Mouse (Mus musculus) liver, postnatal 0 days (tissue): ENCODE results near the gene Ccdc85c.

Source experiments
- CTCF ChIP-seq: sonication (generic); IDR thresholded peaks from 2 replicates; pipeline ENCODE4 v1.5.1; 2016; ENCODE audit warnings: antibody characterized with exemption, low read depth
- EP300 ChIP-seq: IDR thresholded peaks from 2 replicates; pipeline ENCODE4 v1.6.1; 2016; ENCODE audit warnings: antibody characterized with exemption, low read depth, mild to moderate bottlenecking

DNA sequence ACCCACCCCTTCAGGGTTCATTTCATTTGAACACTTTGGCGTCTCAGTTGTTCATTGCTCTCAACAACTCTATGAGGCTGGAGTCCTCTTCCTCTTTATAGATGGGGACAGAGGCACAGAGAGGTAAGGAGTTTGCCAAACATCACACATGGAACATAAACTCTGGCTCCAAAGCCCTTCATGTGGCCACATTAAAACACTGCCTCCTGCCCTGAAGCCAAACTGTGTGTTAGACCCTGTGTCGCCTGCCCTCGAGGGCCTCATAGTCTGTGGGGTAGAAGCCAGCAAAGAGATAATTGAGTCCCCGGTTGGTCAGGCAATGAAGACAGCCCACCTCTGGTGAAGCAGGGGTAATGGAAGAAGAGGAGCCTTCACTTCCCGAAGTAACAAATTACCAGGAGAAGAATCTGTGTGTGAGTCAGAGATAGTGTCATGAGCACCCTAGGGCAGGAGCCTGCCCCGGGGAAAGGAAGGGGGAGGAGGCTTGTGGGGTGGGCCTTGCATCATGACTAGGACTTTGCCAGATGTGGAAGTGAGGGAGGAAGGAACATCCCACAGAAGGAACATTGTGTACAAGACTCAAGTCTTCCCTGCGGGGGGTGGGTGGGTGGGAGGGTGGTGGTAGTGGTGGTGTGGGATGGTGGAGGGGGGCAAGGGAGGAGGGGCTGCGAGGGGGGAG, 34.0 kb upstream of the Ccdc85c start:
- TF ChIP-seq CTCF (no peak), EP300 (no peak)
